Mouse (Mus musculus) limb, embryonic 14.5 days (tissue): ENCODE measurements around the gene Rnf169. TPM values are rescaled to one million over a fixed set of nuclear protein-coding genes. Genes with fewer than 3 reads are reported as not detected.

Experiments
- ATAC-seq: fragments of 200-750 bp; cut with Nextera tagmentation; 2 replicates; pipeline ENCODE4 v1.8.0; 2017; ENCODE audit warnings: low read depth, moderate number of reproducible peaks, moderate TSS enrichment; ENCODE audit not compliant: low FRiP score
- DNase-seq: peaks from one replicate; pipeline ENCODE4 v3.0.0-alpha.2; 2015; ENCODE audit warnings: low spot score
- H3K27ac ChIP-seq: fragments of 300-500 bp; sonication (generic); replicated peaks from 2 replicates; pipeline ENCODE4 v1.5.1; 2014; ENCODE audit warnings: low read depth, mild to moderate bottlenecking, low read length, moderate library complexity, mixed read lengths
- H3K27me3 ChIP-seq: fragments of 300-500 bp; sonication (generic); 2 replicates; pipeline ENCODE4 v1.6.1; 2014; ENCODE audit warnings: low read length, mixed read lengths; ENCODE audit not compliant: control insufficient read depth, insufficient read depth
- H3K36me3 ChIP-seq: fragments of 300-500 bp; sonication (generic); 2 replicates; pipeline ENCODE4 v1.6.1; 2014; ENCODE audit warnings: mild to moderate bottlenecking, low read length, moderate library complexity, mixed read lengths; ENCODE audit not compliant: control insufficient read depth, insufficient read depth
- H3K4me1 ChIP-seq: fragments of 300-500 bp; sonication (generic); 2 replicates; pipeline ENCODE4 v1.6.1; 2014; ENCODE audit warnings: antibody characterized with exemption, low read length, mixed read lengths; ENCODE audit not compliant: control insufficient read depth, insufficient read depth
- H3K4me2 ChIP-seq: fragments of 300-500 bp; sonication (generic); replicated peaks from 2 replicates; pipeline ENCODE4 v1.6.1; 2014; ENCODE audit warnings: low read depth, mild to moderate bottlenecking, low read length, moderate library complexity; ENCODE audit not compliant: severe bottlenecking
- H3K4me3 ChIP-seq: fragments of 300-500 bp; sonication (generic); replicated peaks from 2 replicates; pipeline ENCODE4 v1.5.1; 2014; ENCODE audit warnings: low read length
- H3K9ac ChIP-seq: fragments of 300-500 bp; sonication (generic); 2 replicates; pipeline ENCODE4 v1.6.1; 2014; ENCODE audit warnings: mild to moderate bottlenecking, low read depth, low read length, moderate library complexity; ENCODE audit not compliant: severe bottlenecking
- H3K9me3 ChIP-seq: fragments of 300-500 bp; sonication (generic); 2 replicates; pipeline ENCODE4 v1.6.1; 2016; ENCODE audit warnings: low read length; ENCODE audit not compliant: control insufficient read depth
- POLR2A ChIP-seq: fragments of 200-500 bp; IDR thresholded peaks from 2 replicates; pipeline ENCODE4 v1.8.0; 2012; ENCODE audit warnings: inconsistent platforms, mild to moderate bottlenecking, moderate library complexity, borderline replicate concordance; ENCODE audit not compliant: insufficient read depth, insufficient read length; ENCODE audit errors: extremely low read depth
- WGBS: fragments of 180-500 bp; shearing (Covaris S2); extraction: QIAGEN DNeasy Blood & Tissue Kit; methylation state at CpG from one replicate; pipeline ENCODE4 v1.1.7; 2014; 5-methylcytosine and 5-hydroxymethylcytosine counted together
- polyA plus RNA-seq, 2 experiments: library from polyadenylated mRNA; depleted of rRNA in 1 of 2; stranded (reverse) in 1 of 2; unstranded in 1 of 2; fragments of >200 nt; fragmentation: Nextera tagmentation in 1 of 2; extraction: Ambion mirVana in 1 of 2; gene quantifications; 2 replicates each; pipeline versions ENCODE4 v1.2.1 to v1.2.3; 2012 to 2014

Gene Rnf169
- polyA plus RNA-seq, 2 experiments, result 7.3 to 9.7 TPM

DNA sequence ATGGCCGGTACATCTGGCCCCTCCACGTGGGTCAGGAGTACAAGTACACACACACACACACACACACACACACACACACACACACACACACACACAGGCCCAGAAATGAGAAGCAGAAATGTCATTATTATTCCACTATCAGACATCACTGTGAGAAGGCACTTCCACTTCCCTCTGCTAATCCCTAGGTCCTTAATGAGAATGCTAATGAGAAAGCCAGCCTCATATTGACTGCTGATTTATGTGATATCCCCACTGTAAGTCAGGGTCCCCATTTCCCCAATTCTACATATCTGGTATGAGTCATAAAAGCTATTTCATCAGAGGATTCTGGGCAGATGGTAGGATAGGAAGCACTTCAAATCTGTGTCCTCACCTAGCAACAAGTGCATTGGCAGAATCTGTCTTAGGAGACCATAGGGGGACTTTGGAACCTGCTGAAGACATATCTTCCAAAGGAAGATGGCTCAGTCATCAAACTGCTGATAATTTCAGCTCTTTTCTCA is 93.0 kb downstream of the Rnf169 start:
- 79% methylated on average over 2 of the region's 2 CpGs for WGBS
- Histone ChIP-seq H3K27ac (no peak overlapping the region), H3K27me3 (no peaks in the 10 kb centered on the region), H3K4me2 (no peak overlapping the region), H3K4me1 (no peaks in the 10 kb centered on the region), H3K4me3 (no peak overlapping the region), H3K9me3 (no peaks in the 10 kb centered on the region), H3K9ac (no peak overlapping the region), H3K36me3 (no peaks in the 10 kb centered on the region)
- no peak for TF ChIP-seq POLR2A
- no peak for DNase-seq
- ATAC-seq, result no peak

DNA sequence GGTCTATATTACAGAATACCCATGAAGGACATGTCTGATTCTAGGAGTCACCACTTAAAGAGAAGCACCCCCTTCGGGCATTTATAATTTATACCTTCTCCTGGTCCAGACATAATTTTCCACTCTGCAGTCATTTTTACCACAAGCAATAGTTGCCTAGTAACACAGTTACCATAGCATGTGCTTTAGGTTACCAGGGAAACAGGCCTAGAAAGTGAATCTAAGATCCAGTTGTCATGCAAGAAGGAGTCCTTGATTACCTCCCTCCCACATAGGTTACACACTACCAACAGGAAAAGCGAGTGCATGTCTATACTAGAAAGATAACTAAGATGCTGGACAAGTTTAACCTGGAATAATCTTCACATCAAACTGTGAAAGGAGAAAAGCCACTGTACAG is 102.0 kb downstream of the Rnf169 start:
- DNase-seq (no peak), ATAC-seq (no peak)
- Histone ChIP-seq H3K27me3 (no peaks in the 10 kb centered on the region), H3K4me3 (no peak overlapping the region), H3K4me1 (no peaks in the 10 kb centered on the region), H3K9me3 (no peaks in the 10 kb centered on the region), H3K27ac (no peak overlapping the region), H3K36me3 (no peaks in the 10 kb centered on the region), H3K9ac (no peak overlapping the region), H3K4me2 (no peak overlapping the region)
- no peak for TF ChIP-seq POLR2A
- WGBS, result 73% methylated on average over 2 of the region's 2 CpGs

DNA sequence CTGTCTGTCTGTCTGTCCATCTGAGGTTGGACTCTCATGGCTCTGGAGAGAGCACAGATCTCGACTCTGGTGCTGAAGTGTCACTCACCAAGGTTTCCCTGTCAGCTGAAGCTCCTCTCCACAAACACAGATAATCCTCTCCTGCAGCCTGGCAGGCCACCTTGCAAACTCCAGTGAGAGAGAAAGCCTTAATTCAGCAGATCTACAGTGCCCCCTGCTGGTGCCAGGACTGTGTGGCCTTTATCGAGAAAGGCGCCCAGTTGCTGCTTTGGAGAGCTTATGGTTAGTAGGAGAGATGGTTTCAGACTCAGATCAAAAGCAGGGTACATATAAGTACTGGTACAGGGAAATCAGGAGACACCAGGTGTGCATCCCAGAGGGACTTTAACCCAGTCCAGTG is 103.9 kb downstream of the Rnf169 start:
- Histone ChIP-seq H3K36me3 (no peaks in the 10 kb centered on the region), H3K9ac (no peak overlapping the region), H3K27ac (no peak overlapping the region), H3K4me2 (no peak overlapping the region), H3K9me3 (no peaks in the 10 kb centered on the region), H3K27me3 (no peaks in the 10 kb centered on the region), H3K4me1 (no peaks in the 10 kb centered on the region), H3K4me3 (no peak overlapping the region)
- ATAC-seq (peak; percentile 60; the same call in 1 of the 2 replicates), DNase-seq (peak; percentile 86)
- 3% methylated on average over 3 of the region's 3 CpGs for WGBS
- no peak for TF ChIP-seq POLR2A

DNA sequence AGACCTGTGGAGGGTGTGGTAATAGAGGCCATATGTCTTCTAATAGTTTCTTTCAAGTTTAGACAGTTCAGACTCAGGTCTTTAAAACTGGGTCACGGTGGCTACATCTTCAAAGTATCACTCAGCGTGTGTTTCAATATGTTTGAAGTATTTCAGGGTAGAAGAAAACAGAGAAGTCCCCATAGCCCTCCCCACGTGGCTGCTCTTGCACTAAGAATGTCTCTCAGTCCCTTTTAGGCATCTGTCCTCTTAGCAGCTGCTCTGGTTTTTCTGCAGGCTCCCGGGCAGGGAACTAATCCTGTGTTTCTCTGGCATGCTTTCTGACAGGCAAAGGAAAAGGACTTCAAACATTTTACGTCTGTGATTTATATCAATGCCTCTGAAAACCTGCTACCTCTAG is 104.4 kb downstream of the Rnf169 start:
- no peaks in the 10 kb centered on the region for H3K4me1 ChIP-seq
- H3K9me3 ChIP-seq, result no peaks in the 10 kb centered on the region
- 0 out of 2 replicates have a peak, but pooled peaks have one; percentile 50 for ATAC-seq
- no peak for DNase-seq
- 27% methylated on average over 5 of the region's 5 CpGs for WGBS
- H3K4me2 ChIP-seq, result no peak overlapping the region
- H3K27me3 ChIP-seq, result no peaks in the 10 kb centered on the region
- H3K9ac ChIP-seq, result no peak overlapping the region
- H3K4me3 ChIP-seq, result no peak overlapping the region
- no peak for TF ChIP-seq POLR2A
- no peak overlapping the region for H3K27ac ChIP-seq
- no peaks in the 10 kb centered on the region for H3K36me3 ChIP-seq

DNA sequence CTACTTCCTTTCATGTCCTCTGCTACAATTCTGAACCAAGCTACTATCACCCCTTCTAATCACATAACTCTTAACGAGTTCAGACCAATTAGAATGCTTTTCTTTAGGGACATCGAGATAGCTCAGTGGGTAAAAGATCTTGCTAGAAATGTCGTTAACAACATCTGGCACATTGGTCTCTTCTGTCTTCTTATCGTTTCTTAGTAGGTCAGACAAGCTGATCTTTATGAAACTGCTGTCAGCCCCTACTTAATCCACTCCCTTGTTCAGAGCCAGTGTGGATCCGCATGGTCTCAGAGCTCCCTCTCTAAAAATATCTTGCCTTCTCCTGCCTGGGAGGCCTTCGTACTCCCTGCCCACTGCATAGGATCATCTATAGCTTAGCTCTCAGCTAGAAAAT is 106.3 kb downstream of the Rnf169 start:
- Histone ChIP-seq H3K27me3 (no peaks in the 10 kb centered on the region), H3K4me1 (no peaks in the 10 kb centered on the region), H3K9ac (no peak overlapping the region), H3K4me3 (no peak overlapping the region), H3K36me3 (no peaks in the 10 kb centered on the region), H3K9me3 (no peaks in the 10 kb centered on the region), H3K4me2 (no peak overlapping the region), H3K27ac (no peak overlapping the region)
- ATAC-seq, result no peak
- no peak for TF ChIP-seq POLR2A
- 73% methylated on average over 6 of the region's 6 CpGs for whole genome bisulfite sequencing
- no peak for DNase-seq

Other genes starting within 250 kb of the Rnf169 start
- gene Olfr521, start 216.9 kb downstream of the Rnf169 start, polyA plus RNA-seq (2012; rRNA removed), result not detected in 2 replicates
- gene Olfr521, start 216.9 kb downstream of the Rnf169 start, polyA plus RNA-seq (2014; fragmentation: Nextera tagmentation; extraction: Ambion mirVana), result not detected in 2 replicates
- gene Neu3, start 152.0 kb downstream of the Rnf169 start, polyA plus RNA-seq (2012; rRNA removed), result 3.2 TPM in 2 replicates
- gene Neu3, start 152.0 kb downstream of the Rnf169 start, polyA plus RNA-seq (2014; fragmentation: Nextera tagmentation; extraction: Ambion mirVana), result 3.0 TPM in 2 replicates
- 0.20 and 0.28 TPM in 2 replicates for gene Xrra1, start 121.3 kb downstream of the Rnf169 start, polyA plus RNA-seq (2012; rRNA removed)
- 0.23 and 0.25 TPM in 2 replicates for gene Xrra1, start 121.3 kb downstream of the Rnf169 start, polyA plus RNA-seq (2014; fragmentation: Nextera tagmentation; extraction: Ambion mirVana)
- gene Spcs2, start 117.0 kb downstream of the Rnf169 start, polyA plus RNA-seq (2012; rRNA removed), result 95.1 and 115 TPM in 2 replicates
- 293 and 301 TPM in 2 replicates for gene Spcs2, start 117.0 kb downstream of the Rnf169 start, polyA plus RNA-seq (2014; fragmentation: Nextera tagmentation; extraction: Ambion mirVana)
- 4.0 and 4.6 TPM in 2 replicates for gene Chrdl2, start 25.7 kb upstream of the Rnf169 start, polyA plus RNA-seq (2012; rRNA removed)
- 2.1 and 2.6 TPM in 2 replicates for gene Chrdl2, start 25.7 kb upstream of the Rnf169 start, polyA plus RNA-seq (2014; fragmentation: Nextera tagmentation; extraction: Ambion mirVana)
- 40.3 and 51.0 TPM in 2 replicates for gene Pold3, start 141.1 kb upstream of the Rnf169 start, polyA plus RNA-seq (2012; rRNA removed)
- 53.5 and 55.6 TPM in 2 replicates for gene Pold3, start 141.1 kb upstream of the Rnf169 start, polyA plus RNA-seq (2014; fragmentation: Nextera tagmentation; extraction: Ambion mirVana)
- gene Lipt2, start 178.8 kb upstream of the Rnf169 start, polyA plus RNA-seq (2012; rRNA removed), result 16.3 and 18.3 TPM in 2 replicates
- 23.6 and 25.5 TPM in 2 replicates for gene Lipt2, start 178.8 kb upstream of the Rnf169 start, polyA plus RNA-seq (2014; fragmentation: Nextera tagmentation; extraction: Ambion mirVana)
- gene Kcne3, start 196.1 kb upstream of the Rnf169 start, polyA plus RNA-seq (2012; rRNA removed), result 17.3 and 21.8 TPM in 2 replicates
- gene Kcne3, start 196.1 kb upstream of the Rnf169 start, polyA plus RNA-seq (2014; fragmentation: Nextera tagmentation; extraction: Ambion mirVana), result 8.7 and 10.7 TPM in 2 replicates
- 4.9 and 5.1 TPM in 2 replicates for gene Pgm2l1, start 246.9 kb upstream of the Rnf169 start, polyA plus RNA-seq (2012; rRNA removed)
- gene Pgm2l1, start 246.9 kb upstream of the Rnf169 start, polyA plus RNA-seq (2014; fragmentation: Nextera tagmentation; extraction: Ambion mirVana), result 3.2 and 4.1 TPM in 2 replicates